Mouse (Mus musculus): ENCODE results near the gene Cyren. TPM values are rescaled to one million over a fixed set of nuclear protein-coding genes. Genes with fewer than 3 reads are reported as not detected.

Gene Cyren
- polyA plus RNA-seq, 1 experiment from 2014 or later: 17.5 TPM

- DNase-seq (ENCODE audit: extremely low spot score, low spot score): no peak
- Histone ChIP-seq H3K4me3 (no peak overlapping the region), H3K36me3 (replicated peaks) (peaks cover 90% of the 10 kb centered on the region), H3K9me3 (no peaks in the 10 kb centered on the region), H3K27me3 (ENCODE audit: poor library complexity, severe bottlenecking) (no peaks in the 10 kb centered on the region), H3K27ac (peak overlapping the region; percentile 83), H3K4me1 (peaks cover 35% of the 10 kb centered on the region)
- 67% methylated on average over 4 of the region's 4 CpGs for WGBS
Measured at GRCm38 (mm10) chr6:34889185-34889584, 11.3 kb upstream of the Cyren start.

- peaks cover 35% of the 10 kb centered on the region for H3K4me1 ChIP-seq
- DNase-seq (ENCODE audit: extremely low spot score, low spot score): peak; percentile 46
- H3K27ac ChIP-seq: peak overlapping the region; percentile 83
- no peak overlapping the region for H3K4me3 ChIP-seq
- H3K27me3 ChIP-seq (ENCODE audit: poor library complexity, severe bottlenecking): no peaks in the 10 kb centered on the region
- peaks cover 88% of the 10 kb centered on the region for H3K36me3 ChIP-seq (replicated peaks)
- WGBS: 40% methylated on average over 6 of the region's 6 CpGs
- H3K9me3 ChIP-seq: no peaks in the 10 kb centered on the region
Measured at GRCm38 (mm10) chr6:34887131-34887850, 9.4 kb upstream of the Cyren start.

- no peaks in the 10 kb centered on the region for H3K27me3 ChIP-seq (ENCODE audit: poor library complexity, severe bottlenecking)
- no peak for DNase-seq (ENCODE audit: extremely low spot score, low spot score)
- WGBS: 96% methylated on average over 7 of the region's 7 CpGs
- H3K9me3 ChIP-seq: no peaks in the 10 kb centered on the region
- H3K4me3 ChIP-seq: no peak overlapping the region
- peaks cover 85% of the 10 kb centered on the region for H3K36me3 ChIP-seq (replicated peaks)
- H3K4me1 ChIP-seq: peaks cover 35% of the 10 kb centered on the region
- H3K27ac ChIP-seq: no peak overlapping the region
Measured at GRCm38 (mm10) chr6:34884724-34885123, 6.9 kb upstream of the Cyren start.

GRCm38 (mm10) chr6:34879911-34880475 is 2.1 kb upstream of the Cyren start:
- H3K36me3 ChIP-seq (replicated peaks): peaks cover 71% of the 10 kb centered on the region
- no peaks in the 10 kb centered on the region for H3K9me3 ChIP-seq
- H3K4me3 ChIP-seq: no peak overlapping the region
- no peak for DNase-seq (ENCODE audit: extremely low spot score, low spot score)
- 59% methylated on average over 6 of the region's 6 CpGs for WGBS
- H3K4me1 ChIP-seq: peaks cover 33% of the 10 kb centered on the region
- H3K27ac ChIP-seq: no peak overlapping the region
- H3K27me3 ChIP-seq (ENCODE audit: poor library complexity, severe bottlenecking): no peaks in the 10 kb centered on the region

- no peak overlapping the region for H3K4me3 ChIP-seq
- 91% methylated on average over 16 of the region's 16 CpGs for WGBS
- H3K36me3 ChIP-seq (replicated peaks): peaks cover 71% of the 10 kb centered on the region
- no peaks in the 10 kb centered on the region for H3K9me3 ChIP-seq
- peaks cover 38% of the 10 kb centered on the region for H3K4me1 ChIP-seq
- H3K27me3 ChIP-seq (ENCODE audit: poor library complexity, severe bottlenecking): no peaks in the 10 kb centered on the region
- H3K27ac ChIP-seq: no peak overlapping the region
- no peak for DNase-seq (ENCODE audit: extremely low spot score, low spot score)
Measured at GRCm38 (mm10) chr6:34879101-34879740, 1.4 kb upstream of the Cyren start.

- Histone ChIP-seq H3K27me3 (ENCODE audit: poor library complexity, severe bottlenecking) (no peaks in the 10 kb centered on the region), H3K4me1 (peaks cover 39% of the 10 kb centered on the region), H3K4me3 (peak overlapping the region; percentile 72), H3K36me3 (replicated peaks) (peaks cover 65% of the 10 kb centered on the region), H3K9me3 (no peaks in the 10 kb centered on the region), H3K27ac (peak overlapping the region; percentile 93)
- DNase-seq (ENCODE audit: extremely low spot score, low spot score): no peak
- WGBS: 71% methylated on average over 2 of the region's 2 CpGs
Measured at GRCm38 (mm10) chr6:34876835-34877156, 1.1 kb downstream of the Cyren start.

GRCm38 (mm10) chr6:34875966-34876834 is 1.7 kb downstream of the Cyren start:
- DNase-seq (ENCODE audit: extremely low spot score, low spot score): no peak
- Histone ChIP-seq H3K4me3 (peak overlapping the region; percentile 72; the same call in 1 of the 2 replicates), H3K27ac (peak overlapping the region; percentile 93), H3K9me3 (no peaks in the 10 kb centered on the region), H3K27me3 (ENCODE audit: poor library complexity, severe bottlenecking) (no peaks in the 10 kb centered on the region), H3K36me3 (replicated peaks) (peaks cover 59% of the 10 kb centered on the region), H3K4me1 (peaks cover 40% of the 10 kb centered on the region)
- 63% methylated on average over 12 of the region's 12 CpGs for whole genome bisulfite sequencing

- Histone ChIP-seq H3K27me3 (ENCODE audit: poor library complexity, severe bottlenecking) (no peaks in the 10 kb centered on the region), H3K9me3 (no peaks in the 10 kb centered on the region), H3K4me1 (peaks cover 42% of the 10 kb centered on the region), H3K36me3 (replicated peaks) (peaks cover 51% of the 10 kb centered on the region), H3K27ac (peak overlapping the region; percentile 65), H3K4me3 (no peak overlapping the region)
- no peak for DNase-seq (ENCODE audit: extremely low spot score, low spot score)
- 89% methylated on average over 15 of the region's 15 CpGs for WGBS
Measured at GRCm38 (mm10) chr6:34875268-34875761, 2.5 kb downstream of the Cyren start.

- no peaks in the 10 kb centered on the region for H3K9me3 ChIP-seq
- no peak overlapping the region for H3K4me3 ChIP-seq
- DNase-seq (ENCODE audit: extremely low spot score, low spot score): no peak
- H3K4me1 ChIP-seq: peaks cover 42% of the 10 kb centered on the region
- peaks cover 42% of the 10 kb centered on the region for H3K36me3 ChIP-seq (replicated peaks)
- no peaks in the 10 kb centered on the region for H3K27me3 ChIP-seq (ENCODE audit: poor library complexity, severe bottlenecking)
- WGBS: 74% methylated on average over 21 of the region's 21 CpGs
- peak overlapping the region; percentile 65 for H3K27ac ChIP-seq
Measured at GRCm38 (mm10) chr6:34874101-34874921, 3.5 kb downstream of the Cyren start.

GRCm38 (mm10) chr6:34872871-34873270 is 5.0 kb downstream of the Cyren start:
- DNase-seq (ENCODE audit: extremely low spot score, low spot score): peak; percentile 8
- no peak overlapping the region for H3K4me3 ChIP-seq
- 91% methylated on average over 10 of the region's 10 CpGs for WGBS
- H3K27ac ChIP-seq: peak overlapping the region; percentile 31; the same call in 1 of the 2 replicates
- H3K36me3 ChIP-seq (replicated peaks): peaks cover 38% of the 10 kb centered on the region
- H3K9me3 ChIP-seq: no peaks in the 10 kb centered on the region
- H3K27me3 ChIP-seq (ENCODE audit: poor library complexity, severe bottlenecking): no peaks in the 10 kb centered on the region
- H3K4me1 ChIP-seq: peaks cover 33% of the 10 kb centered on the region

- Histone ChIP-seq H3K9me3 (no peaks in the 10 kb centered on the region), H3K36me3 (replicated peaks) (peaks cover 38% of the 10 kb centered on the region), H3K4me1 (peaks cover 32% of the 10 kb centered on the region), H3K4me3 (no peak overlapping the region), H3K27ac (no peak overlapping the region), H3K27me3 (ENCODE audit: poor library complexity, severe bottlenecking) (no peaks in the 10 kb centered on the region)
- WGBS: 96% methylated on average over 7 of the region's 7 CpGs
- DNase-seq (ENCODE audit: extremely low spot score, low spot score): no peak
Measured at GRCm38 (mm10) chr6:34871929-34872328, 5.9 kb downstream of the Cyren start.

- H3K4me3 ChIP-seq: no peak overlapping the region
- no peak overlapping the region for H3K27ac ChIP-seq
- H3K36me3 ChIP-seq (replicated peaks): peaks cover 30% of the 10 kb centered on the region
- no peaks in the 10 kb centered on the region for H3K9me3 ChIP-seq
- peaks cover 28% of the 10 kb centered on the region for H3K4me1 ChIP-seq
- WGBS: 86% methylated on average over 5 of the region's 5 CpGs
- no peaks in the 10 kb centered on the region for H3K27me3 ChIP-seq (ENCODE audit: poor library complexity, severe bottlenecking)
- DNase-seq (ENCODE audit: extremely low spot score, low spot score): no peak
Measured at GRCm38 (mm10) chr6:34870724-34871123, 7.1 kb downstream of the Cyren start.

All from forebrain, embryonic 10.5 days (tissue).